Mouse (Mus musculus): ENCODE measurements around the gene Kcng3. TPM values are rescaled to one million over a fixed set of nuclear protein-coding genes. Genes with fewer than 3 reads are reported as not detected.

Gene Kcng3
- polyA plus RNA-seq, 1 experiment from 2014 or later: not detected

- Histone ChIP-seq H3K9me3 (replicated peaks; ENCODE audit: control insufficient read depth, low read length) (no peaks in the 10 kb centered on the region), H3K36me3 (ENCODE audit: control insufficient read depth, insufficient read depth) (no peaks in the 10 kb centered on the region), H3K9ac (ENCODE audit: low read length) (no peak overlapping the region), H3K4me1 (ENCODE audit: control insufficient read depth, insufficient read depth, low read length) (peaks cover 6% of the 10 kb centered on the region; the same call in 1 of the 2 replicates), H3K27me3 (ENCODE audit: control insufficient read depth, insufficient read depth, low read length) (peaks cover 22% of the 10 kb centered on the region), H3K4me2 (ENCODE audit: low read depth, low read length) (0 out of 2 replicates have a peak overlapping the region, but pooled peaks have one; percentile 5), H3K4me3 (ENCODE audit: low read length) (no peak overlapping the region), H3K27ac (ENCODE audit: low read length) (peak overlapping the region; percentile 40)
- WGBS: 32% methylated on average over 12 of the region's 12 CpGs
- ATAC-seq (replicated peaks; ENCODE audit: extremely low read depth, insufficient read depth, low FRiP score): 0 out of 2 replicates have a peak, but pooled peaks have one; percentile 33
Measured at GRCm38 (mm10) chr17:83548501-83549233, 83.0 kb downstream of the Kcng3 start.

DNA sequence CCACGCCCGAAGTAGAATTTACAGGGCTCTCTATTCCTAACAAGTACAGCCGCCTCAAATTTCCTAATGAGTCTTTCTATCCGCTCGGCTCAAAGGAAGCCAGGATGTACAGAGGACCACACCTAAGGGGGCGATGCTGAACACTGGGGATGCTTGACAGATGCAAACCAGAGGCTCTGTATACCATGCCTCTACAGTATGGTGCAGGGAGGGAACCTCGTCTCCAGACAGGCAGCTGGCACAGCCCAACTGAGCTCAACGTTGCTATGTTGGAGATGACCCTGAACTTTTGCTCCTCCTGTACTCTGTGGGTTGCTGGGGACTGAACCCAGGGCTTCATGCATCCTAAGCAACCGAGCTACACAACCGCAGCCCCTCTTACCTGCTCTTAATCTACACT is 84.5 kb downstream of the Kcng3 start:
- no peak overlapping the region for H3K27ac ChIP-seq (ENCODE audit: low read length)
- no peak overlapping the region for H3K4me3 ChIP-seq (ENCODE audit: low read length)
- H3K4me2 ChIP-seq (ENCODE audit: low read depth, low read length): peak overlapping the region; percentile 14; the same call in 1 of the 2 replicates
- H3K9me3 ChIP-seq (replicated peaks; ENCODE audit: control insufficient read depth, low read length): no peaks in the 10 kb centered on the region
- ATAC-seq (replicated peaks; ENCODE audit: extremely low read depth, insufficient read depth, low FRiP score): no peak
- no peaks in the 10 kb centered on the region for H3K36me3 ChIP-seq (ENCODE audit: control insufficient read depth, insufficient read depth)
- H3K27me3 ChIP-seq (ENCODE audit: control insufficient read depth, insufficient read depth, low read length): peaks cover 22% of the 10 kb centered on the region
- WGBS: 53% methylated on average over 10 of the region's 10 CpGs
- H3K9ac ChIP-seq (ENCODE audit: low read length): no peak overlapping the region
- H3K4me1 ChIP-seq (ENCODE audit: control insufficient read depth, insufficient read depth, low read length): peaks cover 6% of the 10 kb centered on the region; the same call in 1 of the 2 replicates

GRCm38 (mm10) chr17:83545756-83546742 is 85.6 kb downstream of the Kcng3 start:
- Histone ChIP-seq H3K9ac (ENCODE audit: low read length) (peak overlapping the region; percentile 56), H3K4me2 (ENCODE audit: low read depth, low read length) (peak overlapping the region; percentile 78), H3K27ac (ENCODE audit: low read length) (no peak overlapping the region), H3K4me3 (ENCODE audit: low read length) (peak overlapping the region; percentile 61), H3K36me3 (ENCODE audit: control insufficient read depth, insufficient read depth) (no peaks in the 10 kb centered on the region), H3K4me1 (ENCODE audit: control insufficient read depth, insufficient read depth, low read length) (peaks cover 6% of the 10 kb centered on the region; the same call in 1 of the 2 replicates), H3K9me3 (replicated peaks; ENCODE audit: control insufficient read depth, low read length) (no peaks in the 10 kb centered on the region), H3K27me3 (ENCODE audit: control insufficient read depth, insufficient read depth, low read length) (peaks cover 22% of the 10 kb centered on the region)
- no peak for ATAC-seq (replicated peaks; ENCODE audit: extremely low read depth, insufficient read depth, low FRiP score)
- 7% methylated on average over 35 of the region's 35 CpGs for WGBS

GRCm38 (mm10) chr17:83545259-83545658 is 86.4 kb downstream of the Kcng3 start:
- H3K27me3 ChIP-seq (ENCODE audit: control insufficient read depth, insufficient read depth, low read length): peaks cover 24% of the 10 kb centered on the region
- H3K4me3 ChIP-seq (ENCODE audit: low read length): peak overlapping the region; percentile 61
- WGBS: 74% methylated on average over 6 of the region's 6 CpGs
- peaks cover 6% of the 10 kb centered on the region; the same call in 1 of the 2 replicates for H3K4me1 ChIP-seq (ENCODE audit: control insufficient read depth, insufficient read depth, low read length)
- no peak for ATAC-seq (replicated peaks; ENCODE audit: extremely low read depth, insufficient read depth, low FRiP score)
- peak overlapping the region; percentile 78 for H3K4me2 ChIP-seq (ENCODE audit: low read depth, low read length)
- no peaks in the 10 kb centered on the region for H3K36me3 ChIP-seq (ENCODE audit: control insufficient read depth, insufficient read depth)
- H3K27ac ChIP-seq (ENCODE audit: low read length): no peak overlapping the region
- H3K9ac ChIP-seq (ENCODE audit: low read length): peak overlapping the region; percentile 56; the same call in 1 of the 2 replicates
- H3K9me3 ChIP-seq (replicated peaks; ENCODE audit: control insufficient read depth, low read length): no peaks in the 10 kb centered on the region

DNA sequence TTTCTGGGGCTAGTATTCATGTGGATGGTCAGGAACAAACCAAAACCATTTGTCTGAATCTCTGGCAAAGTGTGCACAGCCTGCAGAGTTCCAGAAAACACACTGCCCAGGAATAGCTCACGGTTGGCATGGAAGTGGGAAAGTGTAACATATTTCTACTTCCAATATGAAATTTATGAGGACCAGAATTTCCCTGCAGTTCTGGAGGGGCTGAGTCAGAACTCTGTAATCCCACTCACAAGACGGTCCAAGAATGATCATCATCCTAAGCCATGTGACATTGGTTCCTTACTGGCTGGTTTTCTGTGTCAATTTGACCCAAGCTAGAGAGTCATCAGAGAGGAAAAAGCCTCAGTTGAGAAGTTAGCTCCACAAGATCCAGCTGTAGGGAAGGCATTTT is 89.3 kb downstream of the Kcng3 start:
- WGBS: 80% methylated on average over 2 of the region's 2 CpGs
- Histone ChIP-seq H3K9me3 (replicated peaks; ENCODE audit: control insufficient read depth, low read length) (no peaks in the 10 kb centered on the region), H3K27me3 (ENCODE audit: control insufficient read depth, insufficient read depth, low read length) (peaks cover 17% of the 10 kb centered on the region), H3K36me3 (ENCODE audit: control insufficient read depth, insufficient read depth) (no peaks in the 10 kb centered on the region), H3K4me1 (ENCODE audit: control insufficient read depth, insufficient read depth, low read length) (peaks cover 6% of the 10 kb centered on the region; the same call in 1 of the 2 replicates), H3K4me3 (ENCODE audit: low read length) (no peak overlapping the region), H3K4me2 (ENCODE audit: low read depth, low read length) (no peak overlapping the region), H3K9ac (ENCODE audit: low read length) (no peak overlapping the region), H3K27ac (ENCODE audit: low read length) (no peak overlapping the region)
- ATAC-seq (replicated peaks; ENCODE audit: extremely low read depth, insufficient read depth, low FRiP score): no peak

- H3K9me3 ChIP-seq (replicated peaks; ENCODE audit: control insufficient read depth, low read length): no peaks in the 10 kb centered on the region
- H3K27ac ChIP-seq (ENCODE audit: low read length): no peak overlapping the region
- peaks cover 4% of the 10 kb centered on the region; the same call in 1 of the 2 replicates for H3K27me3 ChIP-seq (ENCODE audit: control insufficient read depth, insufficient read depth, low read length)
- WGBS: 61% methylated on average over 12 of the region's 12 CpGs
- H3K4me3 ChIP-seq (ENCODE audit: low read length): no peak overlapping the region
- no peaks in the 10 kb centered on the region for H3K4me1 ChIP-seq (ENCODE audit: control insufficient read depth, insufficient read depth, low read length)
- ATAC-seq (replicated peaks; ENCODE audit: extremely low read depth, insufficient read depth, low FRiP score): no peak
- no peak overlapping the region for H3K4me2 ChIP-seq (ENCODE audit: low read depth, low read length)
- no peak overlapping the region for H3K9ac ChIP-seq (ENCODE audit: low read length)
- H3K36me3 ChIP-seq (ENCODE audit: control insufficient read depth, insufficient read depth): no peaks in the 10 kb centered on the region
Measured at GRCm38 (mm10) chr17:83539262-83540037, 92.2 kb downstream of the Kcng3 start.

- no peak overlapping the region for H3K27ac ChIP-seq (ENCODE audit: low read length)
- peaks cover 2% of the 10 kb centered on the region; the same call in 1 of the 2 replicates for H3K9me3 ChIP-seq (replicated peaks; ENCODE audit: control insufficient read depth, low read length)
- H3K4me2 ChIP-seq (ENCODE audit: low read depth, low read length): no peak overlapping the region
- no peak overlapping the region for H3K4me3 ChIP-seq (ENCODE audit: low read length)
- 0 out of 2 replicates have a peak, but pooled peaks cover 2% of the 10 kb centered on the region for H3K27me3 ChIP-seq (ENCODE audit: control insufficient read depth, insufficient read depth, low read length)
- no peaks in the 10 kb centered on the region for H3K4me1 ChIP-seq (ENCODE audit: control insufficient read depth, insufficient read depth, low read length)
- ATAC-seq (replicated peaks; ENCODE audit: extremely low read depth, insufficient read depth, low FRiP score): no peak
- no peaks in the 10 kb centered on the region for H3K36me3 ChIP-seq (ENCODE audit: control insufficient read depth, insufficient read depth)
- no peak overlapping the region for H3K9ac ChIP-seq (ENCODE audit: low read length)
- 69% methylated on average over 1 of the region's 1 CpGs for WGBS
Measured at GRCm38 (mm10) chr17:83538694-83539093, 93.0 kb downstream of the Kcng3 start.

DNA sequence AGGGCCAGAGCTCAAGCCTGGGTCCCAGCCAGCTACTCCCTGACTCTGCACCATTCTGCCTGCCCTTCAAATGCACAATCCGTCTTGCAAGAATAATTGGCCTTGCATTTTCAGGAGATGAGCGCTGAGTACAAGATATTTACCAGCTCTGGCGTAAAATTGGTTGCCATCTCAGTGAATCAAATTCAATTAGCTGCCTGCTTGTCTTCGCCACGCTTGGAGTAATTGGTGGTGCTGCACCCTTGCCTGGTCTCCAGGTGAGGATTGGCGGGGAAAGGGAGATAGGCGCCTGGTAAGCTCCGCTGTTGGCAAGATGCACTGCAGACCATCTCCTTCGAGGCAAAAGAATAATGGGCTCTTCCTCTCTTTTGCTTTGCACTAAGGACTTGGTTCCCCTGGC is 93.6 kb downstream of the Kcng3 start:
- 74% methylated on average over 9 of the region's 9 CpGs for WGBS
- Histone ChIP-seq H3K9ac (ENCODE audit: low read length) (no peak overlapping the region), H3K4me2 (ENCODE audit: low read depth, low read length) (no peak overlapping the region)

More for the DNA sequence above, 93.6 kb downstream of the Kcng3 start:
- no peaks in the 10 kb centered on the region for H3K4me1 ChIP-seq (ENCODE audit: control insufficient read depth, insufficient read depth, low read length)
- H3K36me3 ChIP-seq (ENCODE audit: control insufficient read depth, insufficient read depth): no peaks in the 10 kb centered on the region
- H3K27ac ChIP-seq (ENCODE audit: low read length): no peak overlapping the region
- no peak overlapping the region for H3K4me3 ChIP-seq (ENCODE audit: low read length)
- 0 out of 2 replicates have a peak, but pooled peaks cover 2% of the 10 kb centered on the region for H3K27me3 ChIP-seq (ENCODE audit: control insufficient read depth, insufficient read depth, low read length)
- ATAC-seq (replicated peaks; ENCODE audit: extremely low read depth, insufficient read depth, low FRiP score): no peak
- peaks cover 2% of the 10 kb centered on the region; the same call in 1 of the 2 replicates for H3K9me3 ChIP-seq (replicated peaks; ENCODE audit: control insufficient read depth, low read length)

All from heart, embryonic 16.5 days (tissue).